Mouse (Mus musculus) liver, embryonic 13.5 days (tissue): Measurements from ENCODE around the gene Lrrc36. TPM values are rescaled to one million over a fixed set of nuclear protein-coding genes. Genes with fewer than 3 reads are reported as not detected.
A peak's percentile ranks its signal among the peaks of the same experiment; 100 is the strongest.

Source experiments
- ATAC-seq: fragments of 200-750 bp; cut with Nextera tagmentation; 2 replicates; pipeline ENCODE4 v1.8.0; 2017; ENCODE audit warnings: low read depth, mild to moderate bottlenecking, moderate number of reproducible peaks, moderate library complexity
- DNase-seq: peaks from one replicate; pipeline ENCODE4 v3.0.0; 2022
- H3K27ac ChIP-seq: fragments of 300-500 bp; sonication (generic); 2 replicates; pipeline ENCODE4 v1.5.1; 2015; ENCODE audit warnings: moderate library complexity, mild to moderate bottlenecking, inconsistent platforms
- H3K27me3 ChIP-seq: fragments of 300-500 bp; sonication (generic); 2 replicates; pipeline ENCODE4 v1.6.1; 2015; ENCODE audit warnings: mild to moderate bottlenecking, inconsistent platforms
- H3K36me3 ChIP-seq: fragments of 300-500 bp; sonication (generic); 2 replicates; pipeline ENCODE4 v1.6.1; 2015; ENCODE audit warnings: mild to moderate bottlenecking, inconsistent platforms
- H3K4me1 ChIP-seq: fragments of 300-500 bp; sonication (generic); replicated peaks from 2 replicates; pipeline ENCODE4 v1.6.1; 2015; ENCODE audit warnings: inconsistent platforms
- H3K4me2 ChIP-seq: fragments of 300-500 bp; sonication (generic); 2 replicates; pipeline ENCODE4 v1.6.1; 2015; ENCODE audit warnings: inconsistent platforms, mild to moderate bottlenecking, moderate library complexity
- H3K4me3 ChIP-seq: fragments of 300-500 bp; sonication (generic); replicated peaks from 2 replicates; pipeline ENCODE4 v1.5.1; 2015; ENCODE audit warnings: mild to moderate bottlenecking, inconsistent platforms
- H3K9ac ChIP-seq: fragments of 300-500 bp; sonication (generic); 2 replicates; pipeline ENCODE4 v1.6.1; 2015; ENCODE audit warnings: mild to moderate bottlenecking, inconsistent platforms
- H3K9me3 ChIP-seq: fragments of 300-500 bp; sonication (generic); replicated peaks from 2 replicates; pipeline ENCODE4 v1.6.1; 2016; ENCODE audit warnings: inconsistent platforms
- WGBS: fragments of 180-500 bp; shearing (Covaris S2); methylation state at CpG from one replicate; pipeline ENCODE4 v1.1.7; 2015; ENCODE audit not compliant: insufficient replicate concordance; 5-methylcytosine and 5-hydroxymethylcytosine counted together
- polyA plus RNA-seq: library from polyadenylated mRNA; unstranded; fragments of >200 nt; fragmentation: Nextera tagmentation; extraction: Ambion mirVana; gene quantifications from 2 replicates; pipeline ENCODE4 v1.2.1, GENCODE M21; 2015

Gene Lrrc36
- polyA plus RNA-seq, 1 experiment from 2014 or later, result 0.15 TPM

DNA sequence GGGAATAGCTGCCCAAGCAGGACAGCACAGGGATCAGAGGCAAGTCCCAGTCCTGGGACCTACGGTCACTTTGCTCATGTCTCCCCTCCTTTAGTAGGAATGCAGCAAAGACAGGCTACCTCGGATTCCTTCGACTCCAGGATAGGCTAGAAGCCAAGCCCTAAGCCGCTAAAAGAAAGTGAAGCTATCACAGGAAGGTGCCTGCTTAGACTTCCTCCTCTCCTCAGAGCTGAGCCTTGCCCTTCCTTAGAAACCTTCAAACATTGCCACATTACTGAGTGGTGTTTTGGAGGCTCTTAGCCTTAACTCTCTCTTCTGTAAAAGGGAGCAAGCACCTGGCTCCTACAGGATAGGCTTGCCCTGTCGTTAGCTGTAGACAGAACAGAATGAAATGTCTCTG, 61.3 kb downstream of the Lrrc36 start:
- Histone ChIP-seq H3K9ac (no peak overlapping the region), H3K36me3 (no peaks in the 10 kb centered on the region), H3K27me3 (peaks cover 70% of the 10 kb centered on the region), H3K9me3 (no peaks in the 10 kb centered on the region), H3K4me3 (no peak overlapping the region), H3K4me2 (no peak overlapping the region), H3K27ac (no peak overlapping the region), H3K4me1 (peaks cover 50% of the 10 kb centered on the region)
- DNase-seq (no peak), ATAC-seq (no peak)
- WGBS, result 28% methylated on average over 5 of the region's 5 CpGs

GRCm38 (mm10) chr8:105475254-105475653, 61.9 kb downstream of the Lrrc36 start:
- Histone ChIP-seq H3K4me1 (peaks cover 45% of the 10 kb centered on the region), H3K4me3 (no peak overlapping the region), H3K9ac (no peak overlapping the region), H3K27ac (no peak overlapping the region), H3K9me3 (no peaks in the 10 kb centered on the region), H3K27me3 (peaks cover 64% of the 10 kb centered on the region), H3K36me3 (no peaks in the 10 kb centered on the region), H3K4me2 (no peak overlapping the region)
- ATAC-seq, result no peak
- no peak for DNase-seq
- WGBS, result 44% methylated on average over 4 of the region's 4 CpGs

DNA sequence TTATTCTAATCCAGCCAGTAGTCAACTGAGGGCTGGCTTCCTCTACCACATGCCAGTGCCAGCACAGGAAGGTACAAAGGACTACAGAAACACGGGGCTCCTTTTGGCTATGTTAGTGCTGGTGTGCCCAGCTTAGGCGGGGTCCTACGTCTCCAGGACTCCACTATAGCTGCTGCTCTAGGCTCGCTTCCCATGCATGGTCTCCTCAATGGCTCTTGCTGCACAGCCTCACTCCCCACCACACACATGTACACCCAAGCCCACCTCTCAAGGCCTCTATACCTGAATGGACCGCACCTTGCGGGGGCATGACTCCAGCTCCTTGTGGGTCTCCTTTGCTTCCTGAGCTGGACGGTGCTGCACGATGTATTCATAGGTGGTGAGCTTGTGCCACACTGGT, 62.4 kb downstream of the Lrrc36 start:
- no peak overlapping the region for H3K9ac ChIP-seq
- 87% methylated on average over 8 of the region's 8 CpGs for WGBS
- no peaks in the 10 kb centered on the region for H3K36me3 ChIP-seq
- H3K9me3 ChIP-seq, result no peaks in the 10 kb centered on the region
- peaks cover 40% of the 10 kb centered on the region for H3K4me1 ChIP-seq
- H3K27ac ChIP-seq, result no peak overlapping the region
- peaks cover 59% of the 10 kb centered on the region for H3K27me3 ChIP-seq
- DNase-seq (no peak), ATAC-seq (no peak)
- H3K4me2 ChIP-seq, result no peak overlapping the region
- H3K4me3 ChIP-seq, result no peak overlapping the region

DNA sequence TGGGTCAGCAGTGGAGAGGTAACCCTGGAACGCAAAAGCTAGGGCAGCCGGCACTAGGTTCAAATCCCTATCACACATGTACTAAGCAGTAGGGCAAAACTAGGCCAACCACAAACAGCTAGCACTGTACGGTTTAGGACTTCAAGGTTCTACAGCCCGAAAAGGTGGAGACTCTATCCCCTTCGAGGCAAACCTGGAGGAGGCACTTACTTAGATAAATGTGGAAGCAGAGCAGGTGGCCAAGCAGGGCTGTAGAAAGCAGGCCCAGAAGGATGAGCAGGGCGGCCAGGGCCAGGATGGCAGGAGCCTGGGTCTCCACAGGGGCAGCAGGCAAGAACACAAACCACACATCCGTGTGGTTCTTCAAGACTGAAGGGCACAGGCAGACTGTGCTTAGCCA, 62.8 kb downstream of the Lrrc36 start:
- H3K27me3 ChIP-seq, result peaks cover 55% of the 10 kb centered on the region
- H3K4me2 ChIP-seq, result no peak overlapping the region
- 74% methylated on average over 7 of the region's 7 CpGs for WGBS
- DNase-seq (no peak), ATAC-seq (no peak)
- peaks cover 36% of the 10 kb centered on the region for H3K4me1 ChIP-seq
- no peak overlapping the region for H3K27ac ChIP-seq
- no peak overlapping the region for H3K4me3 ChIP-seq
- H3K36me3 ChIP-seq, result no peaks in the 10 kb centered on the region
- H3K9ac ChIP-seq, result no peak overlapping the region
- no peaks in the 10 kb centered on the region for H3K9me3 ChIP-seq

- H3K4me1 ChIP-seq, result peaks cover 29% of the 10 kb centered on the region
- no peak overlapping the region for H3K9ac ChIP-seq
- H3K27me3 ChIP-seq, result peaks cover 49% of the 10 kb centered on the region
- WGBS, result 40% methylated on average over 25 of the region's 25 CpGs
- no peak overlapping the region for H3K27ac ChIP-seq
- ATAC-seq (no peak; the same call in 1 of the 2 replicates), DNase-seq (peak; percentile 49)
- H3K36me3 ChIP-seq, result no peaks in the 10 kb centered on the region
- no peak overlapping the region for H3K4me2 ChIP-seq
- H3K9me3 ChIP-seq, result no peaks in the 10 kb centered on the region
- H3K4me3 ChIP-seq, result no peak overlapping the region
These were observed 63.5 kb downstream of the Lrrc36 start for GRCm38 (mm10) chr8:105476628-105477413.

- no peak for ATAC-seq
- peaks cover 44% of the 10 kb centered on the region for H3K27me3 ChIP-seq
- H3K9me3 ChIP-seq, result no peaks in the 10 kb centered on the region
- H3K4me3 ChIP-seq, result no peak overlapping the region
- no peak overlapping the region for H3K27ac ChIP-seq
- H3K9ac ChIP-seq, result no peak overlapping the region
- no peak for DNase-seq
- WGBS, result 70% methylated on average over 3 of the region's 3 CpGs
- no peaks in the 10 kb centered on the region for H3K36me3 ChIP-seq
- H3K4me1 ChIP-seq, result peaks cover 20% of the 10 kb centered on the region
- H3K4me2 ChIP-seq, result no peak overlapping the region
These were observed 64.4 kb downstream of the Lrrc36 start for GRCm38 (mm10) chr8:105477792-105478191.

DNA sequence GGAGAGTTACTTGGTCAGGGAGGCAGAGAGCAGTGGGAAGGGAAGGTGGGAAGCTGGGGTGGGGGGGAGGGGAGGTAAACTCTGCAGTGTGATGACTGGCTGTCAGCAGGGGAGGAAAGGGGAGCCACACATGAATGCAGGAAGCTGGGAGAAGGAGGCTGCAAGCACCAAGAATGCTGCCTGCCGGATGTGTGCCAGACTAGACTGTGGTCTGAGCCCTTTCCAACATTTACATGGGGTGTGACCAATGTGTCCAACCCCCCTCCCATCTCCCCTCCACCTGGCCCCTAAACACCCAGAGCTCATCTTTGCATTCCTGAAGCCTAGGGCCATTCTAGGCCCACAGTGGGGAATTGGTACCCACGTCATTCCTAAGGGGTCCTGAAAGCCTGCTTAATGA, 67.6 kb downstream of the Lrrc36 start:
- Histone ChIP-seq H3K27me3 (peaks cover 12% of the 10 kb centered on the region), H3K9me3 (no peaks in the 10 kb centered on the region), H3K9ac (no peak overlapping the region), H3K27ac (no peak overlapping the region), H3K4me2 (no peak overlapping the region), H3K4me1 (0 out of 2 replicates have a peak, but pooled peaks cover 5% of the 10 kb centered on the region), H3K36me3 (no peaks in the 10 kb centered on the region), H3K4me3 (no peak overlapping the region)
- 19% methylated on average over 2 of the region's 2 CpGs for WGBS
- no peak for ATAC-seq
- DNase-seq, result no peak

DNA sequence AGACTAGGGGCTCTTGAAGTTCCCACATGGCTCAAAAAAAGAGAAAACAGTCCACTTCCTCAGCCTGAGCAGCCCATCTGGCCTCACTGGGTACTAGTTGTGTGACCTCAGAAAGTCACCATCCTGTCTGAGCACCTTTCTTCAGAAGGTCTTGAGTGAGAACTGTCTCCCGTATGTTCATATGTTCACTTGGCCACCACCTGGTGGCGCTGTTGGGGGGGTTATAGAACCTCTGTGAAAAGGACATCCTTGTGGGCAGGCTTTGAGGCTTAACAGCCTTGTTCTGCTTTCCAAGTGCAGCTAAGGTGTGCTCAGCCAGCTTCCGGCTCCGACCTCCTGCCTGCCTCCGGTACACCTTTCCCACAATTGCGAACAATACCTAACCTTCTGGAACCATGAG, 68.1 kb downstream of the Lrrc36 start:
- Histone ChIP-seq H3K36me3 (no peaks in the 10 kb centered on the region), H3K4me1 (0 out of 2 replicates have a peak, but pooled peaks cover 5% of the 10 kb centered on the region), H3K9me3 (no peaks in the 10 kb centered on the region), H3K4me3 (no peak overlapping the region), H3K27me3 (peaks cover 8% of the 10 kb centered on the region), H3K4me2 (no peak overlapping the region), H3K9ac (no peak overlapping the region), H3K27ac (no peak overlapping the region)
- ATAC-seq (no peak), DNase-seq (no peak)
- WGBS, result 55% methylated on average over 6 of the region's 6 CpGs

DNA sequence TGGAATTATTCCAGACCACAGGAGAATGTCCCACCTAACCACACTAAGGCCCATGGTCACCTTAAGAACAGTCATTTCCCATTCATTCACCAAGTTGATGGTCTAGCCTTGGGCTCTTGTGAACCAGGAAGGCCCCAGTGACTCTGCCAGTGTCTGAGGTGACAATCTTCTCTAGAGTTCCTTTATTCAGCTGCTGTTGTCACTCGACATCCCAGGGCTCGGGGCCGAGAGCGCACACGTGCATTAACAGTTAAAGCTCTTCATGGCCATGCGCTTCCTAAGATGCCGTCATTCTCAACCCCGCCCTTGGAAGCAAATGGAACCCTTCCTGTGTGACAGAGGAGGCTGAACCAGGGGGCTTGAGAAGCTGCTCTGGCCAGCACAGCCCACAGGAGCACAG, 68.8 kb downstream of the Lrrc36 start:
- Histone ChIP-seq H3K27me3 (peaks cover 6% of the 10 kb centered on the region; the same call in 1 of the 2 replicates), H3K36me3 (no peaks in the 10 kb centered on the region), H3K4me3 (no peak overlapping the region), H3K4me2 (no peak overlapping the region), H3K4me1 (no peaks in the 10 kb centered on the region), H3K27ac (no peak overlapping the region), H3K9me3 (no peaks in the 10 kb centered on the region), H3K9ac (no peak overlapping the region)
- 80% methylated on average over 8 of the region's 8 CpGs for WGBS
- ATAC-seq (no peak), DNase-seq (no peak)

DNA sequence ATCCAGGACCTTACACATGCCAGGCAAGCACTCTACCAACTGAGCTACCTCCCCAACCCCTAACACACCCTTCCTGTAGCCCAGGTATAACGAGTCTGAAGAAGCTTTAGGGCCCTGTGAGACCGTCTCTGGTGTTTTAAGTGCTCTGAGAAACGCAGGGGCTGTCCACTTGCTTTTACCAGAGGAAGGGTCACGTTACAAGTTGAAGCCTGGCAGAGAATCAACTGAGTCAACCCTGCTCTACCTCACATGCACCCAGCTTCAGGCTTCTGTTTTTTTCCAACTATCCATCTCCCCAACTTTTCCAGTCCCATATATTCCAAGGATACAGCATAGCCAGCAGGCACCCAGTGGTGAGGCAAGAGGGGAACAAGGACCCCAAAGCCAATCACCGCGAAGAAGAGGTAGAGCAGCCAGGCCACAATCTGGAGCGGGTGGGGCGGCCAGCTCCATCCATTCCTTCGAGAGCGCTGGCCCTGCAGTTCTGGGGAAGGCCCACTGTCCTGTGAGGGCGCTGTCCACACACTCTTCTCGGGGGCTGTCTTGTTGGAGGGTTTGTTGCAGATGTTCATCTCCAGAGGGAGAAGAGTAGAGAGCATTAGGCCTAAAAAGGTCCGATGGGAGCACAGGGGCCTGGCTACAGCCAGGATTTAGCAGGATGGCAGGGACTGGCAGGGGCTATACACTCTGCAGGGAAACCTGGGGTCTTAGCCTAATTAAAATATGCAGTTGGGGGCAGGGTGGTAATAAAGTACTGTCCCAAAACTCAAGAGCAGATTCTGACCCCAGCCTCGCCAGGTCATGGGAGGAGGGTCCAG, 70.0 kb downstream of the Lrrc36 start:
- H3K27ac ChIP-seq, result no peak overlapping the region
- peak; percentile 20 for DNase-seq

DNA sequence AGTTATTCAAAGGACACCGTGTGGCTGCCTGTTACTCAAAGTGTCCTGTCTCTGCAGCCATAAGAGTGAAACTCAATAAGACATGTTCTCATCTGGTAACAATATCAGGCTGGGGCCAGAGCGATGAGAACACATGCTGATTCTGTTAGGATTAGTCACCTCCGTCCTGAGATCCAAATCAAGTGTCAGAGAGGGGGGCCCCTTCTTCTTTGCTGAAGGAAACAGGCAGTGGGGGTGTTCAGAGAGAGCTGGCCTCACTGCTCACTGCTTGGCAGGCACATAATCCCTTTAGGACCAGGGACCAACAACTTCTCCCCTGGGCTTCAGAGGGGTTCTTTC, 70.6 kb downstream of the Lrrc36 start:
- no peak overlapping the region for H3K27ac ChIP-seq
- H3K4me2 ChIP-seq, result no peak overlapping the region
- no peaks in the 10 kb centered on the region for H3K9me3 ChIP-seq
- no peak for DNase-seq
- ATAC-seq, result no peak
- H3K36me3 ChIP-seq, result no peaks in the 10 kb centered on the region
- no peaks in the 10 kb centered on the region for H3K4me1 ChIP-seq
- H3K4me3 ChIP-seq, result no peak overlapping the region
- WGBS, result 63% methylated on average over 3 of the region's 3 CpGs
- H3K9ac ChIP-seq, result no peak overlapping the region
- H3K27me3 ChIP-seq, result peaks cover 6% of the 10 kb centered on the region; the same call in 1 of the 2 replicates

More for the DNA sequence above, 70.0 kb downstream of the Lrrc36 start:
- no peak overlapping the region for H3K4me3 ChIP-seq
- no peaks in the 10 kb centered on the region for H3K36me3 ChIP-seq
- ATAC-seq, result no peak
- WGBS, result 46% methylated on average over 14 of the region's 14 CpGs
- H3K4me1 ChIP-seq, result no peaks in the 10 kb centered on the region
- no peak overlapping the region for H3K9ac ChIP-seq
- H3K4me2 ChIP-seq, result no peak overlapping the region
- H3K27me3 ChIP-seq, result peaks cover 6% of the 10 kb centered on the region; the same call in 1 of the 2 replicates
- no peaks in the 10 kb centered on the region for H3K9me3 ChIP-seq
